Mouse (Mus musculus) adrenal gland, adult 2 months (tissue): Measurements from ENCODE around the gene Hectd2. TPM values are rescaled to one million over a fixed set of nuclear protein-coding genes. Genes with fewer than 3 reads are reported as not detected.

ENCODE experiments used
- DNase-seq: peaks from one replicate; pipeline ENCODE4 v3.0.0; 2021
- polyA plus RNA-seq: library from polyadenylated mRNA; depleted of rRNA; stranded (reverse); fragments of >200 nt; gene quantifications from 2 replicates; pipeline ENCODE4 v1.2.3, GENCODE M21; 2012
- total RNA-seq, 2 experiments: library from RNA; stranded (reverse); gene quantifications; 2 replicates each; pipeline ENCODE4 v1.2.3; 2021

Gene Hectd2
- total and polyA plus RNA-seq, 3 experiments, result 0.62 to 2.6 (median 1.6) TPM

DNA sequence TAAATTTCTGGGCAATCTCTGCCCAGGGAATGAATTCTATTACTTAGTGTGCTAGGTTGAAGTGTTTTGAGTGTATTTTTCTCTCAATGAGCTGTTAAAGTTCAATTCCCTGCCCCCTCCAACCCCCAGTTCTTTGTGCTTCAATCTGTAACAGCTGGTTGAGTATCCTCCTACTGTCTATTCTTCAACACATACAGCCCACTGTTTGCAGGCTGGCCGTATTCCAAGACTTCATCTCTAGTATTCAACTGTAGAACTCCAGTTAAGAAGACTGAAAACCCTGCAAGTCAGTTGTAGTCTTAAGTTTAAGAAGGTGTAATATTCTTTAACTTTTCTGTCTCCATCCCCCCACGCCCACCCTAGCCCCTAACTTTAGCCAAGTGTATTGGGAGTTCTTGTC lies 10.0 kb downstream of the Hectd2 start:
- DNase-seq, result no peak

DNA sequence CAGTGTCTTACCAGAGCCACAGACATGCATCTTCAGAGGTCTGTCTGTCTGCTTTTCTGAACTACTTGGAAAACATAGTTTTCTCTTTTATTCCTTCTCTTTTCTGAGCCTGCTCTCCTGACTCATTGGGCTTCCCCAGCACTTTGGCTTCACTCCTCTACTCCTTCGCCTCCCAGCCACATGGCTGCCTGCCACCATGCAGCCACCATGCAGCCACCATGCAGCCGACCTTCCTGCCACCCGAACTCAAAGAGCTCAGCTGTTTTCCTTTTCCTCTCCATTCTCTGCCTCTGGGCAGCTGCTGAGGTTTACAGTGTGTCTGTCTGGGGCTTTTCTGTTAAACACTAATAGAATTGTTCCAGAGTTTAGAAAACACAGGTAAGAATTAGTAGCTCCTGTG lies 19.5 kb downstream of the Hectd2 start:
- peak; percentile 18 for DNase-seq

DNA sequence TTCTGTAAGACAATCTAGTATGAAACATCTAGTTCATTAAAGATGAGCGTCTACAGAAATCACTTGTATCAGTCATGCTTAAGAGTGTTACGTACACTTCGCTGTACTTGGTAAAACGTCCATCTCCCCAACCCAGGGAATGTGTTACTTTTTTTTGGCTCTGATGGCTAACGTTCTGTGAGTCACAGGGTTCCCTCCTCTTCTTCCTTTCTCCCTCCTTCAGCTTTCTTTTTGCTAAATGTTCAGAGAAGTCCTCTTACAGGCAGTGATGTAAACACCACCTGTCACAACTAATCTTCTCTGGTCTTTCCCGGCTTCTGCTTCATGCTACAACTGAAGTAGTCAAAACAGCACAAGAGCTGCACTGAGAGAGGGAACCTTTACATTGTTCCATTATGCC lies 20.7 kb downstream of the Hectd2 start:
- no peak for DNase-seq

DNA sequence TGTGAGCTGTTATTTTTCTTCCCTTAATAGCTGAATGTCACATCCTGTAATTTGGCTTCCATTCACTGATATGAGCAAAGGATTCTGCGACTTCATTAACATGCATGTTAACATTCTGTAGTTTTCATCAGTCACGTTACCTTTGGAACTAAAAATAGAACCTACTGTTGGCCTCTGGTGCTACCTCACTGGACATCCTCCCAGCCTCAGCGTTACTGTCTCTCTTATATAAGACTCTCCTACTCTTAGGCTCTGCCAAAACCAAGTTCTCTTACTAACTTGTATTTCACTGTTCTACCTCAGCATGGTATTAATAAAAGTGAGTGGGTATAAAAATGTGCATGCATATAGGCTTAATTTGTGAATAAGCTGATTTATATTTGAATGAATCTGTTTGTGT lies 26.4 kb downstream of the Hectd2 start:
- no peak for DNase-seq

DNA sequence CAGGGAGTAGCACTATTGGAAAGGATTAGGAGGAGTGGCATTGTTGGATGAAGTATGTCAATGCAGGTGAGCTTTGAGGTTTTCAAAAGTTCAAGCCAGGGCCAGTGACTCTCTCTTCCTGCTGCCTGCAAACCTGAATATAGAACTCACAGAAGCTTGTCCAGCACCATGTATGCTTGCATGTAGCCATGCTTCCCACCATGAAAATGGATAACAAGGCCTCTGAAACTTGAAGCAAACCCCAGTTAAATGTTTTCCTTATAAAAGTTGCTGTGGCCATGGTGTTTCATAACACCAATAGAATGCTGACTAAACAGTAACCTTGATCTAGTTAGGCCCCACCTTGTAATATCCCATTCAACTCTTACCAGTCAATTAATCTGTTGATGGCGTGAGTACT lies 27.7 kb downstream of the Hectd2 start:
- DNase-seq, result no peak

DNA sequence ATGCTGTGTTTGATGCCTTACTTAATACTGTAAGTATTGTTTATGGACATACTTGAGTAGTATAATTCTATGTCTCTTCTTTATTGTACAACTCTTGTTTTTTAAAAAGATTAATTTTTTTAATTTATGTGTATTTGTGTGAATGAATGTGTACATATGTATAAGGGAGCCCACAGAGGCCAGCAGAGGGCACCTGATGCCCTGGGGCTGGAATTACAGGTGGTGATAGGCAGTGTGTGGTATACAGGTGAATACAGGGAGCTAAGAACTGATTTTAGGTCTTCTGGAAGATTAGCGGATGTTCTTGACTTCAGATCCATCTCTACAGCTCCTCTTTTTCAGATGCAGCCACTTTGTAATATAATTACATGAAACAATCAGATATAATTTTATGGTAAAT lies 31.1 kb downstream of the Hectd2 start:
- no peak for DNase-seq

DNA sequence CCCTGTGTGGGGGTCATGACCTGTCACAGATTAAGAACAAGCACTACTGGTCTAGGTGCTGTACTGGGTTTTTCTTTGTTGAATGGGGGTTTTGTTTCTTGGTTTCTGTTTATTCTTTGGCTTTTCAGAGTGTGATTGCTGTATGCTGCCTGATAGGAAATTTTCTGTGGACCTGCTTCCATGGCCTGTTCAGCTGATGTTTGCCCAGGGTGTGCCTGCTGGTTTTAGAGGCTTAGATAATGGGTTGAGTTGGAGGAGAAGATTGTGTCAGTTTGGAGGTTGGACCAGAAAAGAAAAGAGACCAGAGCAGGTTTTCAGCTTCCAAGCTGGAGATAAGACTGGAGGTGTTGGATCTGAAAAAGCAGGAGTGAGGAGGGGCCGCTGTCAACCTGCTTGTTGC lies 40.0 kb downstream of the Hectd2 start:
- DNase-seq, result no peak

DNA sequence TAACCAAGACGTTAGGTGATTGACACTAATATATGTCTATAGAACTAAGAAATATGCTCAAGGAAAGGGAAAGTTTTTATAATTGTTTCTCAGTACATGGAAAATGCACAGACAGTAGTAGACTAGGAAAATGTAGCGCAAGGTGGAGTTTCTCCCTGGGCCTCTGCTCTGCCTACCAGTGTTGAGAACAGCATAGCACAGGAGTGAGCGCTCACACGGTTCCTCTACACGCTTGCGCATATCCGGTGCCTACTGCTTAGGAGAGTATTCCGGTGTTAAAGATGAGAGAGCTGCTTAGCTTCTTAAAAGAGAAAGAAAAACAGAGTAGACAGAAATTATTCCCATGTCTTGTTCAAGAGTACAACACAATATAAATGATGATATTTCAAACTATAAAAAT lies 47.4 kb downstream of the Hectd2 start:
- DNase-seq, result no peak

DNA sequence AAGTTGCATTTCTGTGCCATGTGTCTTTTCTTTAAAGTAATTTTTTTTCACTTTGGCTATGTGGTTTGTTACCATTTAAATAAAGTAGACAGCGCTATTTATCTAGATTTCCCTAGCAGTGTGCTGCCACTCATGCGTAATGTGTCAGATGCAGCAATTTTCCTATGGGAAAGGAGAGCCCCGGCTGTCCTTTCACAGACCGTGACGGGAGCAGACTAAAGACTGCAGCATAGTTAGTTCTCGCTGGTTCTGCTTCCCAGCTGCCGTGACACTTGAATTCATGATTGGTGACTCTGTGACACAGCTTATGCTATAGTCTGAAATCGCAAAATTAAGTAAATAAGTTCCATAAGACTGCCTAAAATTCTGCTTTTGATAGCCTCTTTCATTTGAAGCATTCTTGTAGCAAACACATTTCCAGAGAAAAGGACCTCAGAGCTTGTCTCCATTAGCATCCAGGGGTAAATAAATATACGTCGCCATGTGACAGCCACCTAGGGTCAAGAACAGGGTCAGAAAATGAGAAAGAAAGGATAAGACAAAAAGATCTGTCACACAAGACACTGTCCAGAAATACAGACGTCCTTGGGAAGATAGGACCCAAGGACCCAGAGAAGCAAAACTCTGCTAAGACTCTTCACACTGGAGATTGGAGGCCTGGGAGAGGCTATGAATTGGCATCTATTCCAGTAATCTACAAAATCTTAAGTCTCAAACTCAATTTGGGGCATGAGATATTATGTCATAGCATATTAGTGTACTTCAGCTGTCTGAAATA lies 48.3 kb downstream of the Hectd2 start:
- DNase-seq, result no peak

DNA sequence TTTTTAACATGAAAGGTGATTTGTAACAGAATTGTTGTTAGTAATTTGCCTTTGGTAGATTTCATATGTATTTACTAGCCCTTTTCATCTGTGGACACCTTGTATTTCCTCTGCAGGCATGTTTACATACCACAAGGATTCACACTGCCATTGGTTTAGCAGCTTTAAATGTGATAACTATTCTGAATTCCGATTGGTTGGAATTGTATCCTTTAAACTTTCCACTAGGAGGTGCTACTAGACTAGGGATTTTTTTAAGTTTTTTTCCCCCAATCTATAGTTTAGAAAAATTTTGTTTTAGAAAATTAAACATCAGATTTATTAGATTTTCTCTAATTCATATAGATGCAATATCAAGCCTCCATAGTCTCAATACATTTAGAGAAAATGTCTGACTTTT lies 51.8 kb downstream of the Hectd2 start:
- DNase-seq, result no peak

DNA sequence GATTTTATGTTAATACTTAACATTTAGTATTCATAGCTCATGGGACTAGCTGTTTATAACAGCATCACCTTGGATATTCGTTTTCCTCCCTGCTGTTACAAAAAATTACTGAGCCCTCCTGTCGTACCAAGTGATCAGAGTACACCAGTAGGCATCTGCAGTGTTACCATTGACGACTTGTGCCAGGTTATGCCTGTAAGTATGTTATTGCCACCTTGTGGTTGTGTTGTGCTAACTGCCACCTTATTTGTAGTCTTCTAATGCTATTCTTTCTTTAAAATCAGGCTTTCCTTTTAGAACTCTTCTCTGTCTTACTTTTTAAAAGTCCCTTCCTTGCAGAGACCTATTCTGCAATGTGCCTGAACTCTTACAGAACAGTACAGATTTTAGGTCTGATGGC lies 54.8 kb downstream of the Hectd2 start:
- DNase-seq, result no peak

DNA sequence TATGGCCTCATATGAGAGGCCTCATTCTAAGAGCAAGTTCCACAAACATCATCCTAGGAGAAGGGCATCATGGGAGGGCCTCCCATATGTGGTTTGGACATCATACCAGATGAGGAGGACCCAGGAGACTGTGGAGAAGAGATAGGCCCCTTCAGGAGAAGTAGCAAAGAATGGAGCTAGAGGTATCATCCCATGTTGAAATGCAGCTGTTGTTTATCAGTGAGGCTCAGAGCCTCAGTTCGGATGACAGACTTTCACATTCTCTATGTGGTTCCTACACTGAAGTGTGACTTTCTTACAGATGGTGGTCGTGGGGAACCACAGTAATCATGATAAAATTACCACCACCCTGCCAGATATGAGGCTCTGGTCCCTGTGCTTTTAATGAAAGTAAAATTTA lies 55.9 kb downstream of the Hectd2 start:
- no peak for DNase-seq

DNA sequence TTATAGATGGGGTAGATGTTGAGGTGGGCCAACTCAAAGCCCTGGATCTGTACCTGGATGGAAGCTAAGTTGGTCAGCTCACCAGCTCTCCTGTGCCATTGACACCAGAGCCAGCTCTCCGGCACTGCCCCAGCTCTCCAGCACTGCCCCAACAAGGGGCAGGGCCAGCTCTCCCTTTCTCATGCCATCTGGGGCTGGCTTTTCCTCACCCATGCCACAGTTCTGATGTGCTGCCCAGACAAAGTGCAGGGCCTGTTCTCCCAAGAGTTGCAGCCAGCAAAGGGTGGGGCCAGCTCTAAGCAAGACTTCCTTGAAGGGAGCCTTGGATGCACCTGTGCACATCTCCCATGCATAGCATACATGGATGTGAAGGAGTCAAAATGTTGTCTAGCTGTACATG lies 71.5 kb downstream of the Hectd2 start:
- DNase-seq, result peak; percentile 18

DNA sequence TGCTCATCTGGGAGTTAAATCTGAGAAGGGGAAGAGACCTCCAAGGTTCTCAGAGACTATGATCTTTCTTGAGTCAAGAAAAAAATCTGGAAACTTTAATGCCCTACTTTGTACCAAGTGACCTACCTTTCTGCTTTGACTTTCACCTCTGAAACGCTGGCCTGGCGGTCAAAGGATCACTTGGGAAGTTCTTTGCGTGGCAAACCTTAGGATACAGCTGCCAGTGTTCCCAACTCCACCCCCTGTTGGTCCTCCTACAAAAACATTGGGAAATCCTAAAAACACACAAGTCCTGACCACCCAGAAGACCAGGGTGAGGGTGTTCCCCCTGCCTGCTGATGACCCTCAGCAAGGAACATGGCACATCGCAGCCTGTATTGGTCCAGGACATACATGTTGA lies 72.4 kb downstream of the Hectd2 start:
- no peak for DNase-seq

DNA sequence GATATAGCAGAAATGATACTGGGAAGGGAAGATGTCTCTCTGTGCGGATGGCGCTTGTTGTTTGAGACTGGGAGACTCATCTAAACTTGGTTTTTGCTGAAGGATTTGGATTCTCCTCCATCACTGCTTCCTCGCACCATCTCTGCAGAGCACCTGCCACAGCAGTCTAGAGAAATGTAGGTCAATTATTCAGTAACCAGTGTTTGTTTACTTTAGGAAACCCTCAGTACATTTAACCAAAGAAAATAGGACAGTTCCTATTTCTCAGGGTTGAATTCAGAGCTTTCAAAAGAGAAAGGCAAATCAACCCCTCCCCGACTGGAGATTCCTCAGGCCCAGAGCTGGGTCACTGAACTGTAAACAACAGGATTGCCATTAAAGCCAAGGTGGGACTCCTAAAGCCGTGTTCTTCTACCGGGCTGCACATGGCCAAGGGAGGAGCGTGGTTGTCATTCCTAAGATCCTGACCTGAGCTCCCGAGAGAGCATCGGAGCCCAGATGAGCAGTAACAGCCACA lies 75.0 kb downstream of the Hectd2 start:
- DNase-seq, result no peak

DNA sequence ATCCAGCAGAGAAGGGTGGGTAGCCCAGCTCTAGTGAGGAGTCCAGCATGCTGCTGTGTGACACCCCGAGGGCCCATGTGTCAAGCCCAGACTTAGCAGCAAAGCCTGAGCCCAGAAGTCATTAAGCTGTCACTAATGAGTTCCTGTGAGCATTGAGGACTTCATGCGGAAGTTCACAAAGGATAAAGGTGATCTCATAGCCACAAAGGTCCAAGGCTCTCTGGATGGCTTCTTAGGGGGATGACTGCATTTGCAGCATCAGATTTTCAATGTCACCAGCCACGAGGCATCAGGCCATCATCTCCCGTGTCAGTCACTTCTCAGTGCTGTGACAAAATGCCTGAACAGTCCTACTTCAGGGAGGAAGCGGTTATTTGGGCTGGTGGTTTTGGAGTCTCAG lies 75.9 kb downstream of the Hectd2 start:
- DNase-seq, result no peak

DNA sequence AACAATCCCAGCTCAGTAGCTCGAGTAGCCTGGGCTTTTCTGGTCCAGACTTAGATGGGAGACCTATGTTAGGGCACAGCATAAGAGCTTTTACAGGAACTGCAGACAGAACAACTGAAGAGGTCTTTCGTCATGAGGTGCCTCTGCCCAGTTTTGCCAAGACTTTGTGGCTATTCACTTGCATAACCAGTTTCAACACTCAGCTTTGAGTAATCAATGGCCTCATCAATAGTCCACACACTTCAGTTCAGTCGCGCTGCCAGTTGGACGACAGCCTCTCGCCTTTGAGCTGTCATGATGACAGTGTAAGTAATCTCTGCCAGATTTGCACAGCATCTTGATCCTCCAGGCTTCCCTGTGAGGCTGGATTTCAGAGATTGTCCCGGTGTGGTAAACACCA lies 80.3 kb downstream of the Hectd2 start:
- peak; percentile 45 for DNase-seq

DNA sequence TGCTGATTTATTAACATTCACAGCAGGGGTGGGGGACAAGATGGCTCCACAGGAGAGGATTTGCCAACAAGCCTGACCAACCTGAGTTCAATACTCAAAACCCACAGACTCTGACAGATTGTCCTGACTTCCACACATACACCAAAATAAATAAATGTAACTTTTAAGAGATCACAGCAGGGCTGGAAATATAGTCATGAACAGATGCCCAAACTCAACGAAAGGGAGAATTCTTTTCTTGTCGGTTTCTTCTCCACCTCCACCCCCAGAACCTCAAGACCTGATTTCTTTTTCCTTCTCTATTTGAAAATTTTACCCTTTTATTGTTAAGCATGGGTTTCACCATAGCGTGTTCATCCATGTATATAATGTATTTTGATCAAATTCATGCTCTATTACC lies 82.8 kb downstream of the Hectd2 start:
- no peak for DNase-seq

DNA sequence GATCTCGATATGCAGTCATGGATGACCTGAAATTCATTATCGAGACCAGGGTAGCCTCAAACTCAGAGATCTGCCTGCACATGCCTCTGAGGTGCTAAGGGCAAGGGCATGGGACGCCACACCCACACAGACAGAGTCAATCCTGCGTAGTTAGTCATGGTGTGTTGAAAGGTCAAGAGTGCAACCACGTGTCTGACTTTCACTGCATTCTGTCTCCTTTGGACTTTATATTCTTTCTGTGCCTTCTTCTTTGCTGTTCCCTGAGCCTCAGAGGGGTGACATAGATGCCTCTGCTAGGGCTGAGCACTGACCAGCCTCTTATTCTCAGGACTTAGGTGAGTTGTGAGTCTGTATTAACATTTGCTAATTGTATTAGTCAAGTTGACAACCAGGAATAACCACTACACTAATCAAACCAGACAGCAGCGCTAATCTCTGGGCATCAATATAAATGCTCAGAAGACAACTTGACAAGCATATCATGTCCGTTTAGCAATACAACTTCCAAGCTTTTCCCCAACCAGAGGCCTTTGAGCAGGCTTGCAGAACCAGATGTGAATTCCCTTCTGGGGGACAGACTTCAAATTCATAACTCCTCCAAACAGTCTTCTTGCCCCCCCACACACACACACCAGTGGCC lies 83.6 kb downstream of the Hectd2 start:
- DNase-seq, result no peak

DNA sequence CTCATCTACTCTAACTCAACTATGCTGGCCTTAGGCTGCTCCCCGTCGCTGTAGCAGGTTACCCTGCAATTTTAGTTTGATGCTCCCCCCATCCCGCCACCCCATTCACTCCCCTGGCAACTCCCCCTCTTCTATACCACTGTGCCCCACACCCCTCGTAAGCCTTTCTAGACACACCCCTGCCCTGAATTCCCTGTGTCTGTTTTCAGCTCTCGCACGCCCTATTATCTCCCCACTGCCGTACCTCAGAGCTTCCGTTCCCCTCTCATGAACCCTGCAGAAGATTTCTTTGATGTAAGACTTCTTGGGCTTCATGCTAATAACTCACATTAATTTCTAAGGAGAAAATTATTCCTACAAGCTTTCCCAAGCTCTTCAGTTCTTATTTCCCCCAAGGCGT lies 84.6 kb downstream of the Hectd2 start:
- no peak for DNase-seq

DNA sequence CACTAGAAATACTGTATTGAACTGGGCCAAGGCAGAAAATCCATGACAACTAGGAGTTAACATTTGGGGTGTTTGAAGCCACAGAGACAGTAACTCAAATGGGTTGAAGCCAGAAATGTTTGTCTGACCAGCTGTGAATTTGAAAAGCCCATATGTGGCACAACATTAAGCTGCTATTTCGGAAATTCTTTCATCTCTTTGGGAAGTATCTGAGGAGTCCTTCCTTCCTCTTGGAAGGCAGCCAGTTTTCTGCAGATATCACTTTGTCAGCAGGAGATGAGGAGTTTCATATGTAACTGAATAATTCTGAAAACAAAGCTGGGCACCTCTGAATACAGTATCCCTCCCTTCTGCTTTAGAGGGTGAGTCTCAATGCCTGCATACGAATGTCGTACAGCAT lies 86.7 kb downstream of the Hectd2 start:
- DNase-seq, result no peak

DNA sequence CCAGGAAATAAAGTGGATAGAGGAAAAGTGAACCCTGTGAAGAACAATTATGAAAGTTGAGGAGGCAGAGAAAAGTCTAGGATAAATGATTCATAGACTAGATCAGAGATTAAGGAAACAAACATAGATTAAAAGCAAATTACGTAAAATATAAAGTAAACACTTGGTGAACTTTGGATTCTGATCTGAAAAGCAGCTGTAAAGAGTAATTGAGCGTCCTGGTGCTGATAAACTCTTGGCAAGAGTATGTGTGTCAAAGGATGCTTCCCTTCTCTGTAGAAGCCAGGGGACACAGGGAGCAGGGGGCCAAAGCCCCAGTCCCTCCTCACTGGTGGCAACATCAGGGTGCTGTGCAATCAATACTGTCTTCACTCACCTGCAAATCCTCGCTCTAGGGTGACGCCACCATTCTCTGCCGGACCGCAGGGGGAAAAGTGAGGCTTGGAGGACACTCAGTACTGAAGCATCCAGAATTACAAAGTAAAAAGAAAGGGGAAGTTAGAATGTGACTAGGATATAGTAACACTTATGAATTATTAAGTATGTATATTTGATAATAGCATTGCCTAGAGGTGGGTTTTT lies 91.0 kb downstream of the Hectd2 start:
- no peak for DNase-seq

DNA sequence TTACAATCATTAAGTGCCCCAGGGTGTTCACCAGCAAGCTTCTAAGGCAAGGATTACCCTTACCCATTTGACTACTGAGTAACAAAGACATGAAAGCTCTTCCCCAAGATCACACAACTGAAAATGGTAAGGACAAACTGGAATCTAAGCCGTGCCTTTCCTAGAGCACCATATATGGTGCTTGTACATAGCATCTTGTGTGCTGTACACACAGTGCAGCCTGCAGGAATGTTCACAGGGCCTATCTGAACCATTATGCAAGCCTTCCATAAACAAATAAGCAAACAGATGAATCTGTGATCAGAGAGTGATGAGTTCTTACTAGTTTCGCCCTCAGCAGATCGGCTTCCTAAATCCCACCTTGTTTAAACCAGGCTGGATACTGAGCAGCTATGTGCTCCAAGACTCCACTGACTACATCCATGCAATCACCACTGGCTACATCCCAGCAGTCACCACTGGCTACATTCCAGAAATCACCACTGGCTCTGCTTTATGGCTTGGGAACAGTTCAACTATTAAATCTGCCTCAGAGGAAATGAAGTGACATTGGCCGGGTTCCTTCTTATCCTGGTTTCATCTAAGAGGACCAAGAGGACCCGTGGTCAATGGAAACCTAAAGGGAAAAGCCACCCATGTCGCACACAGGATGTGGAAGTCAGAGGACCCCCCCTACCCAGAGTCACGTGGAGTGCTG lies 91.8 kb downstream of the Hectd2 start:
- peak; percentile 54 for DNase-seq
